Mouse (Mus musculus) urinary bladder, adult 2 months (tissue): Measurements from ENCODE around the gene Acox2. TPM values are rescaled to one million over a fixed set of nuclear protein-coding genes. Genes with fewer than 3 reads are reported as not detected.

Experiments used
- DNase-seq: peaks from one replicate; pipeline ENCODE4 v3.0.0; 2022; ENCODE audit warnings: low spot score
- polyA plus RNA-seq: library from polyadenylated mRNA; depleted of rRNA; stranded (reverse); fragments of >200 nt; gene quantifications from 2 replicates; pipeline ENCODE4 v1.2.3, GENCODE M21; 2012

Acox2 gene
- polyA plus RNA-seq, 1 experiment, result 0.14 TPM

GRCm38 (mm10) chr14:8249206-8249605, 9.9 kb downstream of the Acox2 start:
- DNase-seq, result no peak

GRCm38 (mm10) chr14:8246878-8247277, 12.3 kb downstream of the Acox2 start:
- no peak for DNase-seq

- no peak for DNase-seq
Measured at GRCm38 (mm10) chr14:8244211-8244611, 14.9 kb downstream of the Acox2 start.

GRCm38 (mm10) chr14:8243136-8243888, 15.8 kb downstream of the Acox2 start:
- DNase-seq, result no peak

GRCm38 (mm10) chr14:8242388-8242920, 16.7 kb downstream of the Acox2 start:
- no peak for DNase-seq

GRCm38 (mm10) chr14:8241816-8242215, 17.3 kb downstream of the Acox2 start:
- no peak for DNase-seq

GRCm38 (mm10) chr14:8233252-8233651, 25.9 kb downstream of the Acox2 start:
- DNase-seq, result no peak

GRCm38 (mm10) chr14:8232155-8232910, 26.8 kb downstream of the Acox2 start:
- DNase-seq, result no peak

GRCm38 (mm10) chr14:8229367-8230019, 29.7 kb downstream of the Acox2 start:
- no peak for DNase-seq

- DNase-seq, result no peak
Measured at GRCm38 (mm10) chr14:8224805-8225204, 34.3 kb downstream of the Acox2 start.

- no peak for DNase-seq
Measured at GRCm38 (mm10) chr14:8223506-8224293, 35.5 kb downstream of the Acox2 start.

GRCm38 (mm10) chr14:8222561-8222960, 36.6 kb downstream of the Acox2 start:
- DNase-seq, result no peak

- DNase-seq, result no peak
Measured at GRCm38 (mm10) chr14:8220912-8221311, 38.2 kb downstream of the Acox2 start.

- no peak for DNase-seq
Measured at GRCm38 (mm10) chr14:8220306-8220705, 38.8 kb downstream of the Acox2 start.

GRCm38 (mm10) chr14:8219876-8220275, 39.3 kb downstream of the Acox2 start:
- DNase-seq, result no peak

GRCm38 (mm10) chr14:8218730-8219380, 40.3 kb downstream of the Acox2 start:
- DNase-seq, result no peak

GRCm38 (mm10) chr14:8218238-8218637, 40.9 kb downstream of the Acox2 start:
- no peak for DNase-seq

GRCm38 (mm10) chr14:8216100-8216499, 43.1 kb downstream of the Acox2 start:
- no peak for DNase-seq

GRCm38 (mm10) chr14:8215208-8215778, 43.9 kb downstream of the Acox2 start:
- no peak for DNase-seq

- no peak for DNase-seq
Measured at GRCm38 (mm10) chr14:8214299-8215207, 44.6 kb downstream of the Acox2 start.
